ENCODE assay signal across 33 mouse cellular contexts in genomic region chr13:9178718-9179117, GRCm38 (mm10).
A peak's percentile ranks its signal among the peaks of the same experiment; 100 is the strongest.
DNase-seq lines count a peak whose midpoint lies in the region; ATAC-seq and TF ChIP-seq lines count a peak whose summit lies in the region.
"Had no signal": no experiment of that assay in that cellular context is flagged by ENCODE, and none has a peak within 500 bp of the region (broad histone marks: within the 10 kb centered on the region; RNA-seq: fewer than 3 reads in every experiment).

No protein-coding gene starts in this region.

- WGBS in intestine, embryonic 16.5 days: 54% methylated on average over 3 of the region's 3 CpGs
- WGBS in intestine, embryonic 15.5 days: 62% methylated on average over 3 of the region's 3 CpGs
- 65% methylated on average over 3 of the region's 3 CpGs for WGBS in liver, postnatal 0 days (ENCODE audit: insufficient replicate concordance)
- WGBS in stomach, postnatal 0 days: 56% methylated on average over 3 of the region's 3 CpGs

- no peak overlapping the region for H3K9ac ChIP-seq in intestine, embryonic 16.5 days (ENCODE audit: low read depth, low read length)
- no peak overlapping the region for H3K9ac ChIP-seq in intestine, embryonic 15.5 days
- no peak overlapping the region for H3K9ac ChIP-seq in liver, postnatal 0 days (replicated peaks)
- no peak overlapping the region for H3K9ac ChIP-seq in MEL (ENCODE audit: control insufficient read depth, low read depth, low read length, poor library complexity, severe bottlenecking)
- H3K9ac ChIP-seq in stomach, postnatal 0 days (ENCODE audit: low read length): no peak overlapping the region
- H3K9ac ChIP-seq: embryonic facial prominence, embryonic 12.5 days; heart, embryonic 15.5 days; hindbrain, embryonic 13.5 days; liver, embryonic 15.5 days; midbrain, embryonic 12.5 days; stomach, embryonic 15.5 days had no signal

- TF ChIP-seq EP300 in liver, postnatal 0 days (IDR thresholded peaks at IDR 0.05; ENCODE audit: low read depth): no peak
- TF ChIP-seq EP300 in MEL (IDR thresholded peaks at IDR 0.05; ENCODE audit: low read depth in 1 of 2, low read length in 2 of 2): no peak
- no peak for TF ChIP-seq EP300 in stomach, postnatal 0 days (optimal IDR thresholded peaks at IDR 0.05)

- H3K4me2 ChIP-seq in intestine, embryonic 16.5 days (ENCODE audit: low read depth, low read length): no peak overlapping the region
- H3K4me2 ChIP-seq in intestine, embryonic 15.5 days (replicated peaks): no peak overlapping the region
- H3K4me2 ChIP-seq in liver, postnatal 0 days (ENCODE audit: low read depth, low read length): no peak overlapping the region
- no peak overlapping the region for H3K4me2 ChIP-seq in stomach, postnatal 0 days (replicated peaks; ENCODE audit: low read depth)
- H3K4me2 ChIP-seq: embryonic facial prominence, embryonic 12.5 days; heart, embryonic 15.5 days; hindbrain, embryonic 13.5 days; liver, embryonic 15.5 days; midbrain, embryonic 12.5 days; stomach, embryonic 15.5 days had no signal

- H3K79me2 ChIP-seq in MEL (ENCODE audit: control insufficient read depth, insufficient read depth, low read length, poor library complexity): no peaks in the 10 kb centered on the region

- H3K4me1 ChIP-seq in intestine, embryonic 16.5 days (ENCODE audit: control insufficient read depth, insufficient read depth, low read length): peaks cover 2% of the 10 kb centered on the region; the same call in 1 of the 2 replicates
- H3K4me1 ChIP-seq in intestine, embryonic 15.5 days (replicated peaks): no peaks in the 10 kb centered on the region
- peaks cover 6% of the 10 kb centered on the region; the same call in 1 of the 2 replicates for H3K4me1 ChIP-seq in liver, postnatal 0 days (ENCODE audit: insufficient read depth)
- H3K4me1 ChIP-seq in MEL (ENCODE audit: control insufficient read depth in 1 of 2, insufficient read depth in 2 of 2, low read length in 2 of 2): no peaks in the 10 kb centered on the region
- H3K4me1 ChIP-seq in stomach, postnatal 0 days (replicated peaks; ENCODE audit: control insufficient read depth, insufficient read depth): no peaks in the 10 kb centered on the region
- H3K4me1 ChIP-seq: embryonic facial prominence, embryonic 12.5 days; hindbrain, embryonic 13.5 days; midbrain, embryonic 12.5 days; stomach, embryonic 15.5 days had no signal

- H3K27me3 ChIP-seq in intestine, embryonic 16.5 days (replicated peaks; ENCODE audit: control insufficient read depth, insufficient read depth, low read length): no peaks in the 10 kb centered on the region
- H3K27me3 ChIP-seq in intestine, embryonic 15.5 days (replicated peaks): no peaks in the 10 kb centered on the region
- no peaks in the 10 kb centered on the region for H3K27me3 ChIP-seq in liver, postnatal 0 days (ENCODE audit: insufficient read depth, low read length)
- no peaks in the 10 kb centered on the region for H3K27me3 ChIP-seq in MEL (ENCODE audit: control insufficient read depth in 1 of 2, insufficient read depth in 2 of 2, low read length in 2 of 2)
- H3K27me3 ChIP-seq in stomach, postnatal 0 days (ENCODE audit: control insufficient read depth, insufficient read depth, low read length): no peaks in the 10 kb centered on the region
- H3K27me3 ChIP-seq: embryonic facial prominence, embryonic 12.5 days; heart, embryonic 15.5 days; hindbrain, embryonic 13.5 days; liver, embryonic 15.5 days; megakaryocyte, embryonic 14.5 days; midbrain, embryonic 12.5 days; Patski; stomach, embryonic 15.5 days had no signal

- peak; percentile 28; the same call in 1 of the 2 replicates for TF ChIP-seq CTCF in liver, postnatal 0 days (IDR thresholded peaks at IDR 0.05; ENCODE audit: low read depth)
- peak in 2 of 3 experiments; percentile 10 to 12; a peak in 1 of 6 replicates for TF ChIP-seq CTCF in MEL (IDR thresholded peaks at IDR 0.05 in 2 of 3, conservative IDR thresholded peaks at IDR 0.05 in 1 of 3; ENCODE audit: control insufficient read depth in 1 of 3, insufficient read depth in 1 of 3, low read depth in 2 of 3, low read length in 3 of 3, poor library complexity in 1 of 3, severe bottlenecking in 1 of 3)
- TF ChIP-seq CTCF in stomach, postnatal 0 days (IDR thresholded peaks at IDR 0.05; ENCODE audit: low read depth): peak; percentile 41

- 0 out of 2 replicates have a peak, but pooled peaks cover 3% of the 10 kb centered on the region for H3K36me3 ChIP-seq in intestine, embryonic 16.5 days (ENCODE audit: control insufficient read depth, insufficient read depth, low read length)
- 0 out of 2 replicates have a peak, but pooled peaks cover 3% of the 10 kb centered on the region for H3K36me3 ChIP-seq in intestine, embryonic 15.5 days
- peaks cover 17% of the 10 kb centered on the region for H3K36me3 ChIP-seq in liver, postnatal 0 days (replicated peaks; ENCODE audit: insufficient read depth, low read length)
- 0 out of 4 replicates have a peak, but pooled peaks cover 1 to 2% of the 10 kb centered on the region in 2 experiments for H3K36me3 ChIP-seq in MEL (ENCODE audit: control insufficient read depth in 1 of 2, insufficient read depth in 2 of 2, low read length in 2 of 2)
- H3K36me3 ChIP-seq in stomach, postnatal 0 days (ENCODE audit: control insufficient read depth, insufficient read depth, low read length): no peaks in the 10 kb centered on the region; the same call in 1 of the 2 replicates

- 0 out of 2 replicates have a peak, but pooled peaks have one; percentile 2 for ATAC-seq in intestine, embryonic 16.5 days
- no peak for ATAC-seq in intestine, embryonic 15.5 days
- ATAC-seq in liver, postnatal 0 days: no peak
- ATAC-seq in stomach, postnatal 0 days (ENCODE audit: low FRiP score, low TSS enrichment): no peak
- ATAC-seq: inflammation-experienced regulatory T-cells, adult 6 months; lung, postnatal 0 days; Patski had no signal

- TF ChIP-seq POLR2A in MEL (IDR thresholded peaks at IDR 0.05; ENCODE audit: control insufficient read depth in 1 of 2, insufficient read depth in 1 of 2, low read depth in 1 of 2, low read length in 2 of 2, poor library complexity in 1 of 2): no peak

- H3K9me3 ChIP-seq in intestine, embryonic 16.5 days (ENCODE audit: control insufficient read depth, low read length): no peaks in the 10 kb centered on the region
- no peaks in the 10 kb centered on the region for H3K9me3 ChIP-seq in intestine, embryonic 15.5 days
- no peaks in the 10 kb centered on the region for H3K9me3 ChIP-seq in liver, postnatal 0 days (ENCODE audit: low read length)
- no peaks in the 10 kb centered on the region for H3K9me3 ChIP-seq in MEL (replicated peaks; ENCODE audit: insufficient read depth, low read length)
- no peaks in the 10 kb centered on the region for H3K9me3 ChIP-seq in stomach, postnatal 0 days (ENCODE audit: control insufficient read depth, low read length)
- H3K9me3 ChIP-seq: embryonic facial prominence, embryonic 12.5 days; G1E; heart, embryonic 10.5 days; heart, embryonic 15.5 days; hindbrain, embryonic 13.5 days; liver, embryonic 15.5 days; megakaryocyte, embryonic 14.5 days; midbrain, embryonic 12.5 days; stomach, embryonic 15.5 days had no signal

- H3K4me3 ChIP-seq in intestine, embryonic 16.5 days (ENCODE audit: low read length): no peak overlapping the region
- no peak overlapping the region for H3K4me3 ChIP-seq in intestine, embryonic 15.5 days (replicated peaks)
- no peak overlapping the region for H3K4me3 ChIP-seq in liver, postnatal 0 days (ENCODE audit: low read depth, low read length)
- no peak overlapping the region for H3K4me3 ChIP-seq in MEL (ENCODE audit: control insufficient read depth in 1 of 2, insufficient read depth in 1 of 2, low read depth in 2 of 2, low read length in 2 of 2)
- no peak overlapping the region for H3K4me3 ChIP-seq in stomach, postnatal 0 days (ENCODE audit: low read depth, low read length)
- H3K4me3 ChIP-seq: embryonic facial prominence, embryonic 12.5 days; heart, embryonic 10.5 days; heart, embryonic 15.5 days; hindbrain, embryonic 13.5 days; liver, embryonic 15.5 days; megakaryocyte, embryonic 14.5 days; midbrain, embryonic 12.5 days; stomach, embryonic 15.5 days had no signal

- DNase-seq in liver, postnatal 0 days: no peak
- no peak for DNase-seq in liver
- DNase-seq in MEL (ENCODE audit: low read depth, low spot score): no peak
- DNase-seq in stomach, postnatal 0 days (ENCODE audit: low spot score): no peak
- DNase-seq in right cerebral cortex, postnatal 4 days: no peak
- DNase-seq: adrenal gland, postnatal 10 days; B cell, adult 2 months; cerebellum, adult 11 months; cerebellum, adult 9-11 months; embryo, embryonic 11 days; gastrocnemius, postnatal 25 days; heart, adult 11 months; heart, postnatal 4 days; layer of hippocampus, postnatal 36 days; left cerebral cortex, postnatal 4 days; lung, postnatal 4 days; retina, postnatal 1 day; right cerebral cortex, postnatal 14 days; thymus, postnatal 14 days had no signal

- TF ChIP-seq RAD21 in MEL (IDR thresholded peaks at IDR 0.05; ENCODE audit: low read depth, low read length): no peak; the same call in 1 of the 2 replicates

- no peak overlapping the region for H3K27ac ChIP-seq in intestine, embryonic 16.5 days (ENCODE audit: low read length)
- no peak overlapping the region for H3K27ac ChIP-seq in intestine, embryonic 15.5 days
- no peak overlapping the region for H3K27ac ChIP-seq in liver, postnatal 0 days (ENCODE audit: low read depth)
- no peak overlapping the region for H3K27ac ChIP-seq in MEL (ENCODE audit: control insufficient read depth, low read depth, low read length)
- H3K27ac ChIP-seq in stomach, postnatal 0 days (replicated peaks): no peak overlapping the region
- H3K27ac ChIP-seq: embryonic facial prominence, embryonic 12.5 days; heart, embryonic 10.5 days; heart, embryonic 15.5 days; hindbrain, embryonic 13.5 days; liver, embryonic 15.5 days; midbrain, embryonic 12.5 days; stomach, embryonic 15.5 days had no signal

TF ChIP-seq in MEL, 35 proteins besides CTCF, POLR2A, EP300 and RAD21:
- TF ChIP-seq GABPA (IDR thresholded peaks at IDR 0.05; ENCODE audit: low read depth, low read length): no peak
- peak; percentile 17; the same call in 1 of the 2 replicates for TF ChIP-seq SMC3 (IDR thresholded peaks at IDR 0.05; ENCODE audit: low read depth, low read length)
- TF ChIP-seq MAZ (IDR thresholded peaks at IDR 0.05; ENCODE audit: low read depth, low read length): no peak
TF ChIP-seq in MEL: peak in this region for 1.
